Mouse (Mus musculus) MEL (cell line): Measurements from ENCODE around the gene Sgms1. TPM values are rescaled to one million over a fixed set of nuclear protein-coding genes. Genes with fewer than 3 reads are reported as not detected.

Experiments used
- DNase-seq: peaks from one replicate; pipeline ENCODE4 v3.0.0; 2011; ENCODE audit warnings: low read depth, low spot score
- H3K27ac ChIP-seq: 2 replicates; pipeline ENCODE4 v1.5.1; 2012; ENCODE audit warnings: low read depth, mild to moderate bottlenecking, control low read depth, low read length, moderate library complexity; ENCODE audit not compliant: control insufficient read depth
- H3K27me3 ChIP-seq, 2 experiments: fragments of 150-350 bp in 1 of 2; sonication (generic) in 1 of 2; 2 replicates each; pipeline ENCODE4 v1.6.1; 2012; ENCODE audit warnings: low read length in 2 of 2, mild to moderate bottlenecking in 2 of 2, improper control_type of control experiment in 1 of 2, moderate library complexity in 1 of 2; ENCODE audit not compliant: insufficient read depth in 2 of 2, control insufficient read depth in 1 of 2
- H3K36me3 ChIP-seq, 2 experiments: 2 replicates each; pipeline ENCODE4 v1.6.1; 2012 to 2014; ENCODE audit warnings: low read length in 2 of 2, improper control_type of control experiment in 1 of 2, inconsistent platforms in 1 of 2, mild to moderate bottlenecking in 1 of 2; ENCODE audit not compliant: insufficient read depth in 2 of 2, control insufficient read depth in 1 of 2
- H3K4me1 ChIP-seq, 2 experiments: fragments of 150-350 bp in 1 of 2; sonication (generic) in 1 of 2; 2 replicates each; pipeline ENCODE4 v1.6.1; 2012; ENCODE audit warnings: low read length in 2 of 2, improper control_type of control experiment in 1 of 2, mild to moderate bottlenecking in 1 of 2; ENCODE audit not compliant: insufficient read depth in 2 of 2, control insufficient read depth in 1 of 2
- H3K4me3 ChIP-seq, 2 experiments: fragments of 150-350 bp in 1 of 2; sonication (generic) in 1 of 2; 2 replicates each; pipeline ENCODE4 v1.5.1; 2012; ENCODE audit warnings: low read depth in 2 of 2, low read length in 2 of 2, mild to moderate bottlenecking in 2 of 2, moderate library complexity in 2 of 2, control low read depth in 1 of 2, improper control_type of control experiment in 1 of 2; ENCODE audit not compliant: control insufficient read depth in 1 of 2, insufficient read depth in 1 of 2
- H3K79me2 ChIP-seq: 2 replicates; pipeline ENCODE4 v1.6.1; 2012; ENCODE audit warnings: mild to moderate bottlenecking, low read length, moderate library complexity; ENCODE audit not compliant: control insufficient read depth, poor library complexity, insufficient read depth
- H3K9ac ChIP-seq: 2 replicates; pipeline ENCODE4 v1.6.1; 2012; ENCODE audit warnings: low read depth, mild to moderate bottlenecking, control low read depth, low read length, moderate library complexity; ENCODE audit not compliant: control insufficient read depth, poor library complexity, severe bottlenecking
- H3K9me3 ChIP-seq: fragments of 150-350 bp; sonication (generic); replicated peaks from 2 replicates; pipeline ENCODE4 v1.6.1; 2012; ENCODE audit warnings: mild to moderate bottlenecking, low read length, improper control_type of control experiment, moderate library complexity; ENCODE audit not compliant: insufficient read depth
- CHD1 ChIP-seq: IDR thresholded peaks from 2 replicates; pipeline ENCODE4 v1.6.1; 2012; ENCODE audit warnings: low read depth, mild to moderate bottlenecking, inconsistent platforms, low read length, improper control_type of control experiment
- ELF1 ChIP-seq: IDR thresholded peaks from 2 replicates; pipeline ENCODE4 v1.6.1; 2014; ENCODE audit warnings: low read depth, mild to moderate bottlenecking, inconsistent platforms, low read length, improper control_type of control experiment, moderate library complexity
- EP300 ChIP-seq, 2 experiments: IDR thresholded peaks; 2 replicates each; pipeline ENCODE4 v1.6.1; 2011; ENCODE audit warnings: improper control_type of control experiment in 2 of 2, low read length in 2 of 2, low read depth in 1 of 2, mild to moderate bottlenecking in 1 of 2
- GABPA ChIP-seq: IDR thresholded peaks from 2 replicates; pipeline ENCODE4 v1.6.1; 2012; ENCODE audit warnings: low read depth, mild to moderate bottlenecking, inconsistent platforms, low read length, improper control_type of control experiment, moderate library complexity
- GATA1 ChIP-seq: IDR thresholded peaks from 2 replicates; pipeline ENCODE4 v1.6.1; 2011; ENCODE audit warnings: low read depth, low read length, improper control_type of control experiment
- HCFC1 ChIP-seq: IDR thresholded peaks from 2 replicates; pipeline ENCODE4 v1.6.1; 2012; ENCODE audit warnings: low read depth, mild to moderate bottlenecking, inconsistent platforms, low read length, improper control_type of control experiment, moderate library complexity
- MXI1 ChIP-seq: IDR thresholded peaks from 2 replicates; pipeline ENCODE4 v1.6.1; 2011; ENCODE audit warnings: mild to moderate bottlenecking, low read depth, low read length, improper control_type of control experiment
- MYB ChIP-seq: IDR thresholded peaks from 2 replicates; pipeline ENCODE4 v1.6.1; 2011; ENCODE audit warnings: mild to moderate bottlenecking, low read depth, low read length, improper control_type of control experiment
- MYC ChIP-seq: IDR thresholded peaks from 2 replicates; pipeline ENCODE4 v1.6.1; 2011; ENCODE audit warnings: low read depth, mild to moderate bottlenecking, low read length, improper control_type of control experiment, moderate library complexity
- NELFE ChIP-seq: IDR thresholded peaks from 2 replicates; pipeline ENCODE4 v1.6.1; 2011; ENCODE audit warnings: low read depth, low read length, improper control_type of control experiment
- POLR2A ChIP-seq, 2 experiments: IDR thresholded peaks; 2 replicates each; pipeline ENCODE4 v1.6.1; 2011 to 2012; ENCODE audit warnings: low read length in 2 of 2, mild to moderate bottlenecking in 2 of 2, control low read depth in 1 of 2, improper control_type of control experiment in 1 of 2, low read depth in 1 of 2, moderate library complexity in 1 of 2; ENCODE audit not compliant: control insufficient read depth in 1 of 2, insufficient read depth in 1 of 2, poor library complexity in 1 of 2
- POLR2AphosphoS2 ChIP-seq: IDR thresholded peaks from 2 replicates; pipeline ENCODE4 v1.6.1; 2011; ENCODE audit warnings: low read length, improper control_type of control experiment
- RAD21 ChIP-seq: IDR thresholded peaks from 2 replicates; pipeline ENCODE4 v1.6.1; 2011; ENCODE audit warnings: mild to moderate bottlenecking, low read depth, low read length, improper control_type of control experiment
- SIN3A ChIP-seq: IDR thresholded peaks from 2 replicates; pipeline ENCODE4 v1.6.1; 2012; ENCODE audit warnings: low read length, improper control_type of control experiment, inconsistent platforms
- SMC3 ChIP-seq: IDR thresholded peaks from 2 replicates; pipeline ENCODE4 v1.6.1; 2011; ENCODE audit warnings: low read depth, low read length, improper control_type of control experiment
- TAL1 ChIP-seq: IDR thresholded peaks from 2 replicates; pipeline ENCODE4 v1.6.1; 2012; ENCODE audit warnings: mild to moderate bottlenecking, inconsistent platforms, low read length, moderate library complexity, mixed read lengths
- TCF12 ChIP-seq: IDR thresholded peaks from 2 replicates; pipeline ENCODE4 v1.6.1; 2014; ENCODE audit warnings: low read depth, mild to moderate bottlenecking, inconsistent platforms, low read length, improper control_type of control experiment, moderate library complexity
- USF1 ChIP-seq: IDR thresholded peaks from 2 replicates; pipeline ENCODE4 v1.6.1; 2014; ENCODE audit warnings: low read depth, mild to moderate bottlenecking, inconsistent platforms, low read length, improper control_type of control experiment, moderate library complexity
- USF2 ChIP-seq, 2 experiments: IDR thresholded peaks; 2 replicates each; pipeline ENCODE4 v1.6.1; 2011 to 2012; ENCODE audit warnings: improper control_type of control experiment in 2 of 2, low read length in 2 of 2, borderline replicate concordance in 1 of 2, inconsistent platforms in 1 of 2, low read depth in 1 of 2, mild to moderate bottlenecking in 1 of 2; ENCODE audit not compliant: insufficient read depth in 1 of 2
- ZC3H11A ChIP-seq: IDR thresholded peaks from 2 replicates; pipeline ENCODE4 v1.6.1; 2012; ENCODE audit warnings: low read depth, mild to moderate bottlenecking, inconsistent platforms, low read length, improper control_type of control experiment
- ZMIZ1 ChIP-seq: IDR thresholded peaks from 2 replicates; pipeline ENCODE4 v1.6.1; 2012; ENCODE audit warnings: low read depth, mild to moderate bottlenecking, inconsistent platforms, low read length, improper control_type of control experiment, moderate library complexity
- ZNF384 ChIP-seq: IDR thresholded peaks from 2 replicates; pipeline ENCODE4 v1.6.1; 2012; ENCODE audit warnings: low read depth, mild to moderate bottlenecking, inconsistent platforms, low read length, improper control_type of control experiment
- polyA plus RNA-seq, 2 experiments: library from polyadenylated mRNA; stranded (reverse) in 1 of 2; unstranded in 1 of 2; fragments of >175 nt in 1 of 2; fragments of >200 nt in 1 of 2; gene quantifications; 2 replicates each; pipeline versions ENCODE4 v1.2.1 to v1.2.4; 2012; ENCODE audit warnings: low replicate concordance in 2 of 2, low read depth in 1 of 2; ENCODE audit not compliant: insufficient read length in 2 of 2, insufficient read depth in 1 of 2, missing spikeins in 1 of 2
- total RNA-seq: library from RNA; depleted of rRNA; stranded (reverse); fragments of 300-350 nt; gene quantifications from 2 replicates; pipeline ENCODE4 v1.2.3, GENCODE M21; 2012

Gene Sgms1
- total and polyA plus RNA-seq, 3 experiments = 16.3 to 18.5 TPM; not detected in 1

- H3K27me3 ChIP-seq = no peaks in the 10 kb centered on the region
- no peak for DNase-seq
- peaks cover 0 to 66% of the 10 kb centered on the region in 2 experiments; a peak in 2 of 4 replicates for H3K36me3 ChIP-seq
- TF ChIP-seq USF1 (no peak), MYB (no peak), POLR2A (IDR thresholded peaks at IDR 0.05; ENCODE audit: control insufficient read depth in 1 of 2, insufficient read depth in 1 of 2, low read depth in 1 of 2, low read length in 2 of 2, poor library complexity in 1 of 2) (no peak), SMC3 (no peak), ZC3H11A (no peak), POLR2AphosphoS2 (no peak), MXI1 (no peak), ZNF384 (no peak), TCF12 (no peak), NELFE (no peak), HCFC1 (no peak), GABPA (no peak), CHD1 (no peak), TAL1 (no peak)
- H3K79me2 ChIP-seq = no peaks in the 10 kb centered on the region
- peaks cover 48 to 57% of the 10 kb centered on the region in 2 experiments for H3K4me1 ChIP-seq
- H3K9ac ChIP-seq = no peak overlapping the region
- H3K27ac ChIP-seq = no peak overlapping the region
- no peaks in the 10 kb centered on the region for H3K9me3 ChIP-seq
- H3K4me3 ChIP-seq = no peak overlapping the region
Observed at GRCm38 (mm10) chr19:32256706-32257415, 132.7 kb downstream of the Sgms1 start.

DNA sequence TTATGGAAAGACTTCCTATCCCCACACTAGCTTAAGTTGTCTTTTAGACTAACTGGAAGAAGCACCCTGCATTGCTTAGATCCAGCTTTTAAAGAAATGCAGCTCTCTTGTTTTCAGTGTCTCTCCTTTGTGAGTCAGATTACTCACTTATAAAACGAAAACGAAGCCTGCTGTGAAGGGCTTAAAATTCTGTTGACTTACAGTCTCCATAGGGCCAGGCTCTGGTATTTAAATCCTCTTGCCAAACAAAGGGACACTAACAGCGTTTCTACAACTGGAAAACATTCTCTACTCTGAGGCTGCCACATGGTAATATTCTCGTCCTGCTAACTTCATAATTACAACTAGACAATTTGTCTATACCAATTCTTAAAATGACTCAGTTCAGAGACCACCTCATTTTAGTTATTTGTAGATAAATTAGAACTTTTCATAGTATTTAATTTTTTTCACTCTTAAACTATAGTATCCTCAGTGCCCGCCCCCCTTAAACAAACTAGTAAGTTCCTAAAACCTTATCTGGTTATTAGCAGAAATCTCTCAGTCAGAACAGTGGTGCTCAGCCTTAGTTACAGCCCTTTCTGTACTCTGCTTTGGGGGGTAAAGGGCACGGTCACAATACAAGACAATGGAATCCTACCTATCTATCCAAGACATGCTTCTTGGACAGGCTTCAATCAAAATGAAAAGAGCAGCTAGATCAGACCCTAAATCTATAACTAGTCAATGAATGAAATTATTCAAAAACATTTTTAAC lies 133.9 kb downstream of the Sgms1 start:
- peak overlapping the region; percentile 80 for H3K27ac ChIP-seq
- H3K79me2 ChIP-seq = no peaks in the 10 kb centered on the region
- no peaks in the 10 kb centered on the region for H3K27me3 ChIP-seq
- TF ChIP-seq ELF1 (no peak), TAL1 (peak; percentile 67), ZMIZ1 (no peak), CHD1 (0 out of 2 replicates have a peak, but pooled peaks have one; percentile 54), ZNF384 (0 out of 2 replicates have a peak, but pooled peaks have one; percentile 50), RAD21 (no peak), NELFE (no peak), MYC (no peak), SIN3A (0 out of 2 replicates have a peak, but pooled peaks have one; percentile 9), EP300 (IDR thresholded peaks at IDR 0.05; ENCODE audit: low read depth in 1 of 2, low read length in 2 of 2) (0 out of 4 replicates have a peak, but pooled peaks of 1 of the 2 experiments have one; percentile 15), USF2 (IDR thresholded peaks at IDR 0.05; ENCODE audit: borderline replicate concordance in 1 of 2, insufficient read depth in 1 of 2, low read depth in 1 of 2, low read length in 2 of 2) (no peak), GATA1 (peak; percentile 57)
- peak; percentile 65 for DNase-seq
- H3K36me3 ChIP-seq = peaks cover 0 to 59% of the 10 kb centered on the region in 2 experiments; a peak in 2 of 4 replicates
- H3K4me1 ChIP-seq = peaks cover 46 to 52% of the 10 kb centered on the region in 2 experiments
- H3K9ac ChIP-seq = peak overlapping the region; percentile 29
- no peaks in the 10 kb centered on the region for H3K9me3 ChIP-seq
- H3K4me3 ChIP-seq = no peak overlapping the region
